Mouse (Mus musculus): Measurements from ENCODE around the gene Itgav.

Itgav gene

DNA sequence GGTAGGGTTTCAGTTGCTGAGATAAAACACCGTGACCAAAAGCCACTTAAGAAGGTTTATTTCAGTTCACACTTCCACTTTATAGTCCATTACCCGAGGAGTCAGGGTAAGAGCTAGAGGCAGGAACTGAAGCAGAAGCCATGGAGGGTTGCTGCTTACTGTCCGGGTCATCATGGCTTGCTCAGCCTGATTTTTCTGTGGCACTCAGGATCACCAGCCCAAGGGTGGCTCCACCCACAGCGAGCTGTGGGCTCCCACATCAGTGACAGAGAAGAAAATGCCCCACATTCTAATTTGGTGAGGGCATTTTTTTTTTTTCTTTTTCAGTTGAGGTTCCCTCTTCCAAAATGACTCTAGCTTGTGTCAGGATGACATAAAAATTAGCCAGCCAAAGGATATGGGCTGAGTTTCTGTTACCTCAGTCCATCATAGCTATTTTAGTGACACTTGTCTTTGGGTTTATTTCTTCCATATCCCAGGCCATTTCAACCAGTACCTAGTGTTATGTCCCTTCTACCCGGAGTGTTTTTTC is 30.2 kb downstream of the Itgav start:
- DNase-seq: no peak

- DNase-seq: peak; percentile 43
Measured at GRCm38 (mm10) chr2:83758606-83759215, 34.5 kb downstream of the Itgav start.

DNA sequence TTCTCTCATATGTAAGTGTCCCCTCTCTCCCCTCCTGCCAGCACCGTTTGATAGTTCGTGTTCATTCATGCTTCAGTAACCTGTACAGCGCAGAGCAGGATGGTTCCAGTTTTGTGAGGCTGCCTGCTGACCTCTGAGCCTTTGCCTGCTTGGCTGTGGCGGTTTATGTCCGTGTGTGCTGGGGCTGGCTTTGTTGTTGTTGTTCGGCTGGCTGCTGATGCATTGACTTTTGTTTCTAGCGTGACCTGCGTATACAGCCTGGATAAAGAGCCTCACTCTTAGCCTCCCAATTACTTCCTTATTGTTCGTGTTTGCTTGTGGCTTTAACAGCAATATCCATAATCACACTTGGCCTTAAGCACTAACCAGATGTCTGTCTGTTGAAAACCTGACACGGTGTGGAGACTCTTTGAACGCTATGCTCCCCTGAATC is 35.0 kb downstream of the Itgav start:
- DNase-seq: peak; percentile 87

- DNase-seq: peak; percentile 46
Measured at GRCm38 (mm10) chr2:83759667-83760066, 35.5 kb downstream of the Itgav start.

GRCm38 (mm10) chr2:83760112-83760511 is 35.9 kb downstream of the Itgav start:
- DNase-seq: no peak

- DNase-seq: no peak
Measured at GRCm38 (mm10) chr2:83761506-83761905, 37.3 kb downstream of the Itgav start.

- DNase-seq: no peak
Measured at GRCm38 (mm10) chr2:83762106-83762855, 38.1 kb downstream of the Itgav start.

DNA sequence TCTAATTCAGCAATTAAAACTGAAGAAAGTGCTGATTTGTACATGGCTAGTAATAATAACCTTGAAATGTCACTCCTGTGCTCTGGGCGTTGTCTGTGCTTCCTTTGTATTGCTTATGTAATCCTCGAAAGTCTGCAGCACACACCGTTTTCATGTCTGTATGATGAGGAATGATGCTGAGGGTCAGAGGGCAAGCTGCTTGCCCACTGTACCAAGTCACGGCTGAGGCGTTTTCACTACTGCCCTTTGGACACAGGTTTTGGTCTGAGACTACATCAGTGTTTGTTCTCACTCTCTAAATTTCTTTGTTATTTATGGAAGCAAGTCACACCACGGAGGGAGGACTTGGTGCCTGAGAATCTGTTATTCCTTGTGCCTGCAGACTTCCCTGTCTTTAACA is 41.9 kb downstream of the Itgav start:
- peak; percentile 89 for DNase-seq

GRCm38 (mm10) chr2:83766878-83767277 is 42.7 kb downstream of the Itgav start:
- no peak for DNase-seq

- DNase-seq: no peak
Measured at GRCm38 (mm10) chr2:83768311-83769047, 44.3 kb downstream of the Itgav start.

GRCm38 (mm10) chr2:83771155-83771812 is 47.1 kb downstream of the Itgav start:
- peak; percentile 84 for DNase-seq

- no peak for DNase-seq
Measured at GRCm38 (mm10) chr2:83791330-83792073, 67.3 kb downstream of the Itgav start.

GRCm38 (mm10) chr2:83792102-83792501 is 67.9 kb downstream of the Itgav start:
- DNase-seq: no peak

GRCm38 (mm10) chr2:83795766-83796165 is 71.6 kb downstream of the Itgav start:
- DNase-seq: no peak

DNA sequence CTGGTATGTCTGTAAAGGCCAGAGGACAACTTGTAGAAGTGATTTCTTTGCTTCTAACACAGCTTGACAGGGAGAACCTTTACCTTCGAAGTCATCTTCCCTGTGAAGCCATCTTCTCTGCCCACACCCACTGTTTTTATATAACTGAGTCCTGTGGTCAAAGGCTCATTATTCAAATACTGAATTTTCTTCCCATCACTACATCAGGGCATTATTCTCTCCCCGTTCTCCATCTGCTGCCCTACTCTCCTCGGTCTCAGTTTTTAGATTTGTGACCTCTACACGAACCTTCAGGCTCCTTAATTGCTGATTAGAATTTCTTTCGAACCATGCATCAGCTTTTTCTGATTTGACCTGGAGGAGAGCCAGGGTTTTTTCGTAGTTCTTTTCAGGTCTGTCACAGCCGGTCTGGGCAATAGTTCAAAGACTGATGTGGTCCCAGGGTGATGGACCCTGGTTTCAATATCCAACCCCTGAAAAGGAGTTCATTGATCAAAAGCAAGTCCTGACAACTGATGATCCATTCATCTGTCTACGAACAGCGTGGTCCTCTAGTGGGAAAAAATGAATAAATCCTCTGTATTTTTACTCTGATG is 73.8 kb downstream of the Itgav start:
- no peak for DNase-seq

- DNase-seq: peak; percentile 38
Measured at GRCm38 (mm10) chr2:83812483-83813272, 88.5 kb downstream of the Itgav start, which contains the start of gene Fam171b. TSS of gene Fam171b (plus strand) at chr2:83812636.

- no peak for DNase-seq
Measured at GRCm38 (mm10) chr2:83813273-83813892, 89.2 kb downstream of the Itgav start.

DNA sequence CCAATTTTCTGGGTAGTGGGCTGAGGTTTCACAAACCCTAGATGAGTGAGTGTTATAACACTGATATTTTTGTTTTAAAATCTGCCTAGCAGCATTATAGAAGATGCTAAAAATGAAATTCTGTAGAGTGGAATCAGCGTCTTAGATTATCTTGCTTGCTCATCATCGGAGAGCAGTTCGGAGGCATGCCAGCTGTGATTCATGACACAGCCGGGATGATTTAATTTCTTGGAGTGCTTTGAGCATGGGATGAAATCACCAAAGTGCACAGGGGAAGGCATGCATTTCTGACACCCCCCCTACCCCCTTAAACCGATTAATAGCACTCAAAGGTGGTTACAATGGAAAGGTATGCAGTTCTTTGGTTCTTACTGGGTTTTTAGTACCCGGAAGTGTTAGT is 89.8 kb downstream of the Itgav start:
- DNase-seq: no peak

DNA sequence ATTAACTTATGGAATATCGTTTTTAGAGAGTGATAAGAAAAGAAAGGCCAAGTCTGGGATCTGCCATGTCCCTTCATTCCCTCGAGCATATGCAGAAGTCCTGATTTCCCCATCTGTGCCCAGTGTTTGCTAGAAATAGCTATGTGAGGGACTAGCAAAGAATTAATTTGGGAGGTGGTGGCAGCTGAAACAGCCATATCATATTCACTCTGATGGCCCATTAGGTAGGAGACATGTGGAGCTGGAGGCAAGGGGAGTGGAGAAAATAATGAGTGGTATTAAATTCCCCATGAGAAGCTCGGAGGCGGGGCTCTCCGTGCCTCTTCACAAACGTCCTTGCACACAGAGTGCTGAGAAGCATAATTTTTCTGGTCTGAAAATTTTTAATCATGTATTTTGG is 92.0 kb downstream of the Itgav start:
- no peak for DNase-seq

GRCm38 (mm10) chr2:83825161-83825560 is 101.0 kb downstream of the Itgav start:
- DNase-seq: no peak

All from kidney, adult 9 months (tissue).